Mouse (Mus musculus) heart, postnatal 0 days (tissue): ENCODE measurements around the gene Nup188. TPM values are rescaled to one million over a fixed set of nuclear protein-coding genes. Genes with fewer than 3 reads are reported as not detected.

Experiments
- ATAC-seq: fragments of 200-750 bp; cut with Nextera tagmentation; 2 replicates; pipeline ENCODE4 v1.8.0; 2017; ENCODE audit warnings: low read depth, moderate number of reproducible peaks, moderate library complexity; ENCODE audit not compliant: insufficient read depth
- DNase-seq: peaks from one replicate; pipeline ENCODE4 v3.0.0-alpha.2; 2016; ENCODE audit warnings: low spot score
- H3K27ac ChIP-seq: fragments of 300-500 bp; sonication (generic); 2 replicates; pipeline ENCODE4 v1.5.1; 2014; ENCODE audit warnings: low read depth, mild to moderate bottlenecking
- H3K27me3 ChIP-seq: fragments of 300-500 bp; sonication (generic); 2 replicates; pipeline ENCODE4 v1.6.1; 2014; ENCODE audit warnings: low read length, mixed read lengths; ENCODE audit not compliant: control insufficient read depth, insufficient read depth
- H3K36me3 ChIP-seq: fragments of 300-500 bp; sonication (generic); replicated peaks from 2 replicates; pipeline ENCODE4 v1.6.1; 2014; ENCODE audit warnings: low read length, mixed read lengths; ENCODE audit not compliant: control insufficient read depth, insufficient read depth
- H3K4me1 ChIP-seq: fragments of 300-500 bp; sonication (generic); 2 replicates; pipeline ENCODE4 v1.6.1; 2014; ENCODE audit warnings: antibody characterized with exemption; ENCODE audit not compliant: control insufficient read depth, insufficient read depth
- H3K4me2 ChIP-seq: fragments of 300-500 bp; sonication (generic); 2 replicates; pipeline ENCODE4 v1.6.1; 2014; ENCODE audit warnings: low read depth, mild to moderate bottlenecking, low read length, moderate library complexity
- H3K4me3 ChIP-seq: fragments of 300-500 bp; sonication (generic); 2 replicates; pipeline ENCODE4 v1.5.1; 2014; ENCODE audit warnings: low read depth, low read length
- H3K9ac ChIP-seq: fragments of 300-500 bp; sonication (generic); replicated peaks from 2 replicates; pipeline ENCODE4 v1.6.1; 2014; ENCODE audit warnings: low read depth, low read length, mixed read lengths
- H3K9me3 ChIP-seq: fragments of 300-500 bp; sonication (generic); replicated peaks from 2 replicates; pipeline ENCODE4 v1.6.1; 2016; ENCODE audit warnings: low read length; ENCODE audit not compliant: control insufficient read depth
- CTCF ChIP-seq: IDR thresholded peaks from 2 replicates; pipeline ENCODE4 v1.5.1; 2016; ENCODE audit warnings: antibody characterized with exemption, control low read depth, low read depth
- EP300 ChIP-seq: IDR thresholded peaks from 2 replicates; pipeline ENCODE4 v1.6.1; 2016; ENCODE audit warnings: antibody characterized with exemption, low read depth
- WGBS: fragments of 180-500 bp; shearing (Covaris S2); extraction: QIAGEN DNeasy Blood & Tissue Kit; methylation state at CpG from one replicate; pipeline ENCODE4 v1.1.7; 2014; 5-methylcytosine and 5-hydroxymethylcytosine counted together
- polyA plus RNA-seq: library from polyadenylated mRNA; unstranded; fragments of >200 nt; fragmentation: Nextera tagmentation; extraction: Ambion mirVana; gene quantifications from 2 replicates; pipeline ENCODE4 v1.2.1, GENCODE M21; 2015
- total RNA-seq: library from RNA; depleted of rRNA; stranded (reverse); fragments of >200 nt; gene quantifications from 2 replicates; pipeline ENCODE4 v1.2.3, GENCODE M21; 2014; ENCODE audit warnings: low replicate concordance

Gene Nup188
- total and polyA plus RNA-seq, 2 experiments from 2014 or later: 10.5 to 24.6 TPM

DNA sequence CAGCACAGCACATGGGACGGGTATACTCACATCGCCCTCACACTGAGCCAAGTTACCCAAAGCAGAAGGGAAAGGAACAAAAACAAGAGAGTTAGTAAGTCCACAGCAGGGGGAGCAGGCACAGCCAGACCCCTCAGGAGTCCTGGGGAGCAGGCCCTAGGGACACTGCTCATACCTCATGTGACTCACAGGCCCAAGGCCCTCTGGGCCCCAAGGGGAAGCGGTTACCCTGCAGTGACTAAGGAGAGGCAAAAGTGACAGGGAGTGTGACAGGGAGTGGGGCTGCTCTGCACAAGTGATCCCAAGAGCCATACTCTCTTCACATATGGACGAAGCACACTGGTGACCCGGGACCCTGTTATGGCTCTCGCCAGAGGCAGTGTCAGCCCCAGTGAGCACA lies 63.0 kb downstream of the Nup188 start:
- H3K27ac ChIP-seq: no peak overlapping the region
- no peak for DNase-seq
- H3K36me3 ChIP-seq: peaks cover 78% of the 10 kb centered on the region
- H3K9ac ChIP-seq: no peak overlapping the region
- TF ChIP-seq CTCF: no peak
- no peak for TF ChIP-seq EP300
- no peak overlapping the region for H3K4me2 ChIP-seq
- 0 out of 2 replicates have a peak, but pooled peaks cover 2% of the 10 kb centered on the region for H3K4me1 ChIP-seq
- no peaks in the 10 kb centered on the region for H3K9me3 ChIP-seq
- ATAC-seq: no peak
- H3K4me3 ChIP-seq: no peak overlapping the region
- 93% methylated on average over 6 of the region's 6 CpGs for WGBS
- H3K27me3 ChIP-seq: no peaks in the 10 kb centered on the region

DNA sequence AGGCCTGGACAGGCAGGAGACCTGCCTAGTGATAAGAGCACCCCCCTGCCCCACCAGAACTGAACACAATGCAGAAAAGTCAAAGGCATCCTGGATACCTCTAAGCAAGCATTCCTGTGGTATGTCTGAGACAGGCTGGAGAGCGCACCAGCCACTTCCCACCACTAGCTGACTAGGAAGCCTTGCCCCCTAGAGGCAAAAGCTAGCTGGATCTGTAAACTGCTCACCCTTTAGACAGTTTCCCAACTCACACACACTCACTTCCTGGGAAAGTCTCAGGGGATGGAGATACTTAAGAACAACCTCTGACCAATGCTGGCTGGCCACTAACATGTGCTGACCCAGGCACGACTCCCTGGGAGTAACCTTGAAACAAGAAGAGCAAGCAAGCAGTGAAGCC lies 65.0 kb downstream of the Nup188 start:
- no peak overlapping the region for H3K4me3 ChIP-seq
- H3K4me2 ChIP-seq: no peak overlapping the region
- DNase-seq (peak; percentile 37), ATAC-seq (no peak)
- no peak overlapping the region for H3K9ac ChIP-seq
- 0 out of 2 replicates have a peak, but pooled peaks cover under 1% of the 10 kb centered on the region for H3K4me1 ChIP-seq
- no peaks in the 10 kb centered on the region for H3K9me3 ChIP-seq
- no peak for TF ChIP-seq EP300
- peak; percentile 42 for TF ChIP-seq CTCF
- peaks cover 69% of the 10 kb centered on the region for H3K36me3 ChIP-seq
- WGBS: 45% methylated on average over 2 of the region's 2 CpGs
- H3K27ac ChIP-seq: no peak overlapping the region
- H3K27me3 ChIP-seq: no peaks in the 10 kb centered on the region

DNA sequence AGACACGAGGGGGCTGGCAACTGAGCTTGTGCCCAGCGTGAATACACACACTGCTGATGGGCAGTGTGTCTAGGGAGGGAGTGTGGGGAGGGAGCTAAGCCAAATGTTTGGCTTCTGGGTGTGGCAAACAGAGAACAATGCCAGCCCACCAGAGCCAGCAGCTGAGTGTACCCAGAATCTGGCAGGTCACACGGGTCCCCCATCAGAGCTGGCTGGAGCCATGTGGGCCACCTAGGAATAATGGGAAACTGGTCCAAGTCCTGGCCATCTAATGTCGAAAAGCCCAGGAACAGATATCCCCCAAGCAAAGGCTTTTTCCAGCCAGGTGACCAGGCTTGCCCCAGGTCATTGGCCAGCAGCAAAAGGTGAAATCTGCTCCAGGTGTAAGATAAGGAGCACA lies 69.7 kb downstream of the Nup188 start:
- Histone ChIP-seq H3K4me1 (peaks cover 26% of the 10 kb centered on the region), H3K36me3 (peaks cover 32% of the 10 kb centered on the region), H3K9ac (no peak overlapping the region), H3K27me3 (no peaks in the 10 kb centered on the region), H3K27ac (no peak overlapping the region), H3K4me3 (no peak overlapping the region), H3K9me3 (no peaks in the 10 kb centered on the region), H3K4me2 (no peak overlapping the region)
- WGBS: 55% methylated on average over 4 of the region's 4 CpGs
- TF ChIP-seq CTCF: no peak
- no peak for TF ChIP-seq EP300
- ATAC-seq: no peak
- DNase-seq: no peak

DNA sequence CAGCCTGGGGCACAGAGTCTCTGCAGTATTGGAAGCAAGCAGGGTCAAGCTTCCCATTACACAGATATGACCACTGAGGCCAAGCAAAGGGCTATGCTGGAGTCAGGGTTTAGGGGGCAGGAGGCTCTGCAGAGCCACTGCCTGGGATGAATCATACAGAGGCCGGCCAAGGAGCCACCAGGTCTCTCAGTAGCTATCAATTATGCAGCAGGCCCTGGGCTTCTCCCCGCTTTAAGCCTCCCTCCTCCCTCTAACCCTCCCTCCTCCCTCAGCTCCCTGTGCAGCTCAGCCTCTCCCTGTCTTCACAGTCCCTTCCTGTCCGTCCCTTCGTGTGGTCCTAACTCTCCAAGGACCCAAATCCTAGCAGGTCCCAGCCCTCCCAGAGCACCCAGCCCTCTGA lies 70.1 kb downstream of the Nup188 start:
- H3K4me1 ChIP-seq: peaks cover 26% of the 10 kb centered on the region
- H3K36me3 ChIP-seq: peaks cover 32% of the 10 kb centered on the region
- no peak for TF ChIP-seq EP300
- TF ChIP-seq CTCF: no peak
- H3K9ac ChIP-seq: no peak overlapping the region
- H3K27ac ChIP-seq: no peak overlapping the region
- no peaks in the 10 kb centered on the region for H3K27me3 ChIP-seq
- no peak for DNase-seq
- no peak overlapping the region for H3K4me3 ChIP-seq
- no peak for ATAC-seq
- H3K9me3 ChIP-seq: no peaks in the 10 kb centered on the region
- WGBS: 41% methylated on average over 4 of the region's 4 CpGs
- H3K4me2 ChIP-seq: no peak overlapping the region

DNA sequence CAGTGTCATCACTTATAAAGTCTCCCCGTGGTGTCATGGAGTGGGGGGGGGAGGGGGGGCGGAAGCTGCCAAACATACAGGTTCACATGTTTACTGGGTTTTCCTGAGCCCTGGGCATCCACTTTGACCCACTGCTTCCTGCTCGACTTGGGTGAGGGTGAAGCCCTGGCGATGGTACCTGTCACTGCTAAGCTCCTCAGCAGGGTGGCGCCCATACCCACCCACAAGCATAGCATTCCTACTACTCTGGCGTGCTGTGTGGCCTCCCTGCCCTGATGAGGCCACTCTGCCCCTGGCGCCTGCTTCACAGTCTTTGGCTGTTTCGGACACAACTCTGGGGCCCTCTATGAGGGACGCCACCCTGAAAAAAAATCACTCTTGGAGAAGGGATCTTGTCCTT lies 70.7 kb downstream of the Nup188 start:
- Histone ChIP-seq H3K4me2 (no peak overlapping the region), H3K9ac (no peak overlapping the region; the same call in 1 of the 2 replicates), H3K27me3 (no peaks in the 10 kb centered on the region), H3K36me3 (peaks cover 32% of the 10 kb centered on the region), H3K27ac (peak overlapping the region; percentile 84; the same call in 1 of the 2 replicates), H3K4me1 (peaks cover 26% of the 10 kb centered on the region), H3K4me3 (no peak overlapping the region), H3K9me3 (no peaks in the 10 kb centered on the region)
- no peak for DNase-seq
- TF ChIP-seq CTCF (no peak), EP300 (no peak)
- WGBS: 46% methylated on average over 9 of the region's 9 CpGs
- no peak for ATAC-seq
